Mouse (Mus musculus): Measurements from ENCODE around the gene Atp6v0e. TPM values are rescaled to one million over a fixed set of nuclear protein-coding genes. Genes with fewer than 3 reads are reported as not detected.

The Atp6v0e gene
- polyA plus RNA-seq, 1 experiment from 2014 or later: 104 TPM

- WGBS: 84% methylated on average over 6 of the region's 6 CpGs
- Histone ChIP-seq H3K27me3 (ENCODE audit: low read depth, poor library complexity, severe bottlenecking) (no peaks in the 10 kb centered on the region), H3K27ac (no peak overlapping the region), H3K4me3 (no peak overlapping the region), H3K9me3 (replicated peaks) (no peaks in the 10 kb centered on the region), H3K36me3 (peaks cover 100% of the 10 kb centered on the region), H3K4me1 (no peaks in the 10 kb centered on the region)
- DNase-seq (ENCODE audit: low spot score): no peak
These were observed 34.6 kb upstream of the Atp6v0e start for GRCm38 (mm10) chr17:26628479-26628878.

DNA sequence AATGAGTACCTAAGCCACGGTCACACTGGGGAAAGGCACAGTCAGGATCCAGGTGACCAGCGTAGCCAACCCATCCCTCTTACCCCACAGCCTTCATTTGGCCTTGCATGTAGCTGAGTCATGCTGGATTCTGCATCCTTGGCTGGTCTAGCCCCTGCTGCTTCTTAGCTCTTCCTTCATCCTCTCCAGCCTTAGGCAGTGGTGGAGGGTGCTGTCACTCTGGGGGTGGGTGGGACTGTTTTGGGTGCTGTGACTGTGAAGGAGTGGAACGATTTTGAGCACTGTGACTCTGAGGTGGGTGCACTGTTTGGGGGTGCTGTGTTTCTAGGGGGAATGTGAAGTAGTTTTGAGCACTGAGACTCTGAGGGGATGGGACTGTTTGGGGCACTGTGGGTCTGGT lies 34.1 kb upstream of the Atp6v0e start:
- WGBS: 99% methylated on average over 3 of the region's 3 CpGs
- H3K27me3 ChIP-seq (ENCODE audit: low read depth, poor library complexity, severe bottlenecking): no peaks in the 10 kb centered on the region
- no peaks in the 10 kb centered on the region for H3K9me3 ChIP-seq (replicated peaks)
- H3K4me1 ChIP-seq: no peaks in the 10 kb centered on the region
- DNase-seq (ENCODE audit: low spot score): no peak
- no peak overlapping the region for H3K27ac ChIP-seq
- peaks cover 100% of the 10 kb centered on the region for H3K36me3 ChIP-seq
- H3K4me3 ChIP-seq: no peak overlapping the region

DNA sequence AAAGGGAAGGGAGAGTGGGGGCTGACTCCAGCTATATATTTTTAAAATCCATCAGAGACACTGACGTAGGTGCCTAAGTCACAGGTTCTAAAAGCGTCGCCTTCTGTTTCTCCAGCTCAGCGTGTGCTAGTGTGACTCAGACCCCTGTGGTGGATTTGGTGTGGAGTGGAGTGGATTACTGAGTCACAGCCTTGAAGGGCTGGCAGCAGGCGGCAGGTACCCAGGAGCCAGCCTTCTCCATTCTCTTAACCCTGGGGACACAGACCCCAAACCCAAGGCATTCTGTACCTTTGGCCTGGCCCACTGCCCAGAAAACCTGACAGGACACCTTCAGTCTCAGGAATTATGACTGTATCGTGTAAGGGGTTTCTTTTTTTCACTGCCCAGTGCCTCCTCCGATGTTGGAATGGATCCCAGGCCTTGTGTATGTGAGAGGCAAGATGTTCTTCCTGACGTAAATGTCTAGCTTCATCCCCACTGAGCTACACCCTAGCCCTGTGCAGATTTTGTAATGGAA lies 31.2 kb upstream of the Atp6v0e start:
- H3K27me3 ChIP-seq (ENCODE audit: low read depth, poor library complexity, severe bottlenecking): no peaks in the 10 kb centered on the region
- H3K4me1 ChIP-seq: no peaks in the 10 kb centered on the region
- no peak for DNase-seq (ENCODE audit: low spot score)
- H3K4me3 ChIP-seq: no peak overlapping the region
- WGBS: 94% methylated on average over 8 of the region's 8 CpGs
- no peak overlapping the region for H3K27ac ChIP-seq
- peaks cover 100% of the 10 kb centered on the region for H3K36me3 ChIP-seq
- no peaks in the 10 kb centered on the region for H3K9me3 ChIP-seq (replicated peaks)

- H3K36me3 ChIP-seq: peaks cover 95% of the 10 kb centered on the region
- no peak for DNase-seq (ENCODE audit: low spot score)
- H3K4me3 ChIP-seq: no peak overlapping the region
- H3K27me3 ChIP-seq (ENCODE audit: low read depth, poor library complexity, severe bottlenecking): no peaks in the 10 kb centered on the region
- H3K27ac ChIP-seq: no peak overlapping the region
- H3K4me1 ChIP-seq: no peaks in the 10 kb centered on the region
- 92% methylated on average over 9 of the region's 9 CpGs for WGBS
- H3K9me3 ChIP-seq (replicated peaks): no peaks in the 10 kb centered on the region
These were observed 29.8 kb upstream of the Atp6v0e start for GRCm38 (mm10) chr17:26633186-26633585.

DNA sequence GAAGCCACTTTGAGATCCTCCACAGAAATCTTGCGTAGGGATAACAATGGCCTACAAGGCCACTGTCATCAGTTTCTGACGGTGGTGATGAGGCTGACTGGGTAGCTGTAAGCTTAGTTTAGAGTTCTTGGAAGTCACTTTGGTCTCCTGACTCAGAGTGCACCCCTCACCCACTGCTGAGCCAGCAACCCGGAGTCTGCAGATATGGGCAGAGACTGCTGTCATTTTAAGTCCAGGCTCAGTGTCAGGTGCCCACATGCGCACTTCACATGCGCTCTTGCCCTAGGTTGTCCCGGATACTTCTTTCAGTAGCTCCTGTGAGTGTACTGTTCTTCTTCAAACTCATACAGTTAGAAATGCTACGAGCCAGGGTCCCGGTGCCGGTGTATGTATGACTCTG lies 29.1 kb upstream of the Atp6v0e start:
- H3K36me3 ChIP-seq: peaks cover 95% of the 10 kb centered on the region
- DNase-seq (ENCODE audit: low spot score): no peak
- WGBS: 94% methylated on average over 9 of the region's 9 CpGs
- no peak overlapping the region for H3K4me3 ChIP-seq
- no peaks in the 10 kb centered on the region for H3K9me3 ChIP-seq (replicated peaks)
- H3K27me3 ChIP-seq (ENCODE audit: low read depth, poor library complexity, severe bottlenecking): no peaks in the 10 kb centered on the region
- no peaks in the 10 kb centered on the region for H3K4me1 ChIP-seq
- H3K27ac ChIP-seq: no peak overlapping the region

GRCm38 (mm10) chr17:26634539-26634938 lies 28.5 kb upstream of the Atp6v0e start:
- H3K27me3 ChIP-seq (ENCODE audit: low read depth, poor library complexity, severe bottlenecking): no peaks in the 10 kb centered on the region
- WGBS: 91% methylated on average over 7 of the region's 7 CpGs

GRCm38 (mm10) chr17:26635951-26636350 lies 27.1 kb upstream of the Atp6v0e start:
- Histone ChIP-seq H3K36me3 (peaks cover 95% of the 10 kb centered on the region), H3K4me3 (no peak overlapping the region), H3K27me3 (ENCODE audit: low read depth, poor library complexity, severe bottlenecking) (no peaks in the 10 kb centered on the region), H3K4me1 (no peaks in the 10 kb centered on the region), H3K27ac (no peak overlapping the region), H3K9me3 (replicated peaks) (no peaks in the 10 kb centered on the region)
- DNase-seq (ENCODE audit: low spot score): no peak
- 89% methylated on average over 7 of the region's 7 CpGs for WGBS

More at GRCm38 (mm10) chr17:26634539-26634938, 28.5 kb upstream of the Atp6v0e start:
- no peak overlapping the region for H3K27ac ChIP-seq
- no peaks in the 10 kb centered on the region for H3K9me3 ChIP-seq (replicated peaks)
- no peak for DNase-seq (ENCODE audit: low spot score)
- H3K4me3 ChIP-seq: no peak overlapping the region
- no peaks in the 10 kb centered on the region for H3K4me1 ChIP-seq
- H3K36me3 ChIP-seq: peaks cover 95% of the 10 kb centered on the region

DNA sequence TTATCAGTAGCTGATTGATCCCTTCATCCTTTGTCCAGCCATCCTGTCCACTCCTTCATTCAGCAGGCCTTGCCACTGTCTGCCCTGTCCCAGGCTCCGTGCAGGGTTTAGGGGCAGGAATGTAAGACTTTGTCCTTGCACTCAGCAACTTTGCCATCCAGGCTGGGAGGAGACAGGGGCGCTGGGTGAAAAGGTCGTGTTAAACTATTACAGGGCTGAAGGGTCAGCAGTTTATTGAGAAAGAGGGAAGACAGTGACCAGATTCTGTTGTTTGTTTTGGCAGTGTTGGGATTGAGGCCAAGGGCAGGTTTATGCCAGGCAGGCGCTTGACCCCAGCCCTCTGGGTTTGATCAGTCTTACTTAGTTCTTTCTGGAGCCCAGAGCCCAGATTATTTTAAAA lies 25.2 kb upstream of the Atp6v0e start:
- Histone ChIP-seq H3K36me3 (peaks cover 95% of the 10 kb centered on the region), H3K27ac (no peak overlapping the region), H3K4me1 (no peaks in the 10 kb centered on the region), H3K4me3 (no peak overlapping the region), H3K27me3 (ENCODE audit: low read depth, poor library complexity, severe bottlenecking) (no peaks in the 10 kb centered on the region), H3K9me3 (replicated peaks) (no peaks in the 10 kb centered on the region)
- 71% methylated on average over 4 of the region's 4 CpGs for WGBS
- no peak for DNase-seq (ENCODE audit: low spot score)

DNA sequence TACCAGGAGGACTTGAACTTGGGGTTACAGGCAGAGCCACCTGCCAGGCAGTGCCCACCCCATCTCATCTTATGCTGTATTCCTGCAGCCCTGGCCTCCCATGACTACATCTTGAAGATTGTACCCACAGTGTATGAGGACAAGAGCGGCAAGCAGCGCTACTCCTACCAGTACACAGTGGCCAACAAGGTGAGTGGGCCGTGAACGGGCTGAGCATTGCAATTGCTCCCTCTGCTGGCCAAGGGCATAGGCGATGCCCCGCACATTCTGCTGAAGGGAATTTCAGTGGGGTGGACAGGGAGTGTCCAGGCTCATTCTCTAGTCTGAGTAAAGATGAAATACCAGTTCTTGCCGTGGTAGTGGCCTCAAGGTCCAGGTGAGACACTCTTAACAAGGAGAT lies 24.4 kb upstream of the Atp6v0e start:
- Histone ChIP-seq H3K36me3 (peaks cover 95% of the 10 kb centered on the region), H3K4me1 (no peaks in the 10 kb centered on the region), H3K9me3 (replicated peaks) (no peaks in the 10 kb centered on the region), H3K4me3 (no peak overlapping the region), H3K27me3 (ENCODE audit: low read depth, poor library complexity, severe bottlenecking) (no peaks in the 10 kb centered on the region), H3K27ac (no peak overlapping the region)
- WGBS: 40% methylated on average over 7 of the region's 7 CpGs
- peak; percentile 86 for DNase-seq (ENCODE audit: low spot score)

DNA sequence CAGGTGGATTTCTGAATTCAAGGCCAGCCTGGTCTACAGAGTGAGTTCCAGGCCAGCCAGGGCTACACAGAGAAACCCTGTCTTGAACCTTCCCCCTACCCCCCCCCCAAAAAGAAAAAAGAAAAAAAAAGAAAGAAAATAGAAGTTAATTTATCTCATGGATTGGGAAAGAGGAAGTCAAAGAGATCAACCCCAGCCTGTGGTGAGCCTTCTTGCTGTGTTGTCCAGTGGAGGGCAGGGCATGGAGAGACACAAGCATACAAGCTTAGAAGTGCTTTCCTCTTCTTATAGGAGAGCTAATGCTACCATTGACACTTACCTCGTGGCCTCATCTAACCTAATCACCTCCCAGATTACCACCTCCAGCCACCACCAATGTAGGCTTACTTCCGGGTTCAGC lies 23.2 kb upstream of the Atp6v0e start:
- H3K4me3 ChIP-seq: no peak overlapping the region
- no peaks in the 10 kb centered on the region for H3K27me3 ChIP-seq (ENCODE audit: low read depth, poor library complexity, severe bottlenecking)
- peaks cover 95% of the 10 kb centered on the region for H3K36me3 ChIP-seq
- H3K4me1 ChIP-seq: no peaks in the 10 kb centered on the region
- no peak overlapping the region for H3K27ac ChIP-seq
- DNase-seq (ENCODE audit: low spot score): no peak
- WGBS: 82% methylated on average over 2 of the region's 2 CpGs
- H3K9me3 ChIP-seq (replicated peaks): no peaks in the 10 kb centered on the region

GRCm38 (mm10) chr17:26640286-26640740 lies 22.7 kb upstream of the Atp6v0e start:
- Histone ChIP-seq H3K4me1 (no peaks in the 10 kb centered on the region), H3K36me3 (peaks cover 95% of the 10 kb centered on the region), H3K4me3 (no peak overlapping the region), H3K27me3 (ENCODE audit: low read depth, poor library complexity, severe bottlenecking) (no peaks in the 10 kb centered on the region), H3K27ac (no peak overlapping the region), H3K9me3 (replicated peaks) (no peaks in the 10 kb centered on the region)
- no peak for DNase-seq (ENCODE audit: low spot score)
- 94% methylated on average over 3 of the region's 3 CpGs for WGBS

GRCm38 (mm10) chr17:26643456-26643855 lies 19.6 kb upstream of the Atp6v0e start:
- DNase-seq (ENCODE audit: low spot score): no peak
- H3K27me3 ChIP-seq (ENCODE audit: low read depth, poor library complexity, severe bottlenecking): no peaks in the 10 kb centered on the region
- H3K4me1 ChIP-seq: no peaks in the 10 kb centered on the region
- H3K27ac ChIP-seq: no peak overlapping the region
- WGBS: 97% methylated on average over 8 of the region's 8 CpGs
- no peaks in the 10 kb centered on the region for H3K9me3 ChIP-seq (replicated peaks)
- H3K4me3 ChIP-seq: no peak overlapping the region
- H3K36me3 ChIP-seq: peaks cover 100% of the 10 kb centered on the region

GRCm38 (mm10) chr17:26643993-26644392 lies 19.0 kb upstream of the Atp6v0e start:
- Histone ChIP-seq H3K4me3 (no peak overlapping the region), H3K9me3 (replicated peaks) (no peaks in the 10 kb centered on the region), H3K4me1 (no peaks in the 10 kb centered on the region), H3K36me3 (peaks cover 100% of the 10 kb centered on the region), H3K27ac (no peak overlapping the region), H3K27me3 (ENCODE audit: low read depth, poor library complexity, severe bottlenecking) (no peaks in the 10 kb centered on the region)
- DNase-seq (ENCODE audit: low spot score): no peak
- 98% methylated on average over 2 of the region's 2 CpGs for WGBS
